Mouse (Mus musculus) testis, adult 2 months (tissue): ENCODE results near the gene Hspd1. TPM values are rescaled to one million over a fixed set of nuclear protein-coding genes. Genes with fewer than 3 reads are reported as not detected.
"Not testable (repeated sequence)": the region's sequence is repeated elsewhere in the genome, so short reads cannot be mapped to it uniquely, and the experiment has no call there.

Experiments used
- H3K27ac ChIP-seq: fragments of 200-500 bp; 2 replicates; pipeline ENCODE4 v1.5.1; 2012; ENCODE audit warnings: low read depth, low read length; ENCODE audit not compliant: control insufficient read depth, insufficient read depth
- H3K27me3 ChIP-seq: fragments of 200-500 bp; 2 replicates; pipeline ENCODE4 v1.6.1; 2012; ENCODE audit warnings: mild to moderate bottlenecking, low read length, moderate library complexity; ENCODE audit not compliant: control insufficient read depth, insufficient read depth
- H3K36me3 ChIP-seq: fragments of 200-500 bp; 2 replicates; pipeline ENCODE4 v1.6.1; 2012; ENCODE audit warnings: mild to moderate bottlenecking, low read length; ENCODE audit not compliant: control insufficient read depth, insufficient read depth
- H3K4me1 ChIP-seq: fragments of 200-500 bp; 2 replicates; pipeline ENCODE4 v1.6.1; 2012; ENCODE audit warnings: low read length; ENCODE audit not compliant: control insufficient read depth, insufficient read depth
- H3K4me3 ChIP-seq: fragments of 200-500 bp; 2 replicates; pipeline ENCODE4 v1.5.1; 2012; ENCODE audit warnings: low read depth, mild to moderate bottlenecking, low read length, moderate library complexity, mixed read lengths; ENCODE audit not compliant: control insufficient read depth
- CTCF ChIP-seq: fragments of 200-500 bp; IDR thresholded peaks from 2 replicates; pipeline ENCODE4 v1.5.1; 2012; ENCODE audit warnings: low read depth, mild to moderate bottlenecking, inconsistent platforms, low read length, moderate library complexity; ENCODE audit not compliant: control insufficient read depth, insufficient read depth, insufficient replicate concordance
- POLR2A ChIP-seq: fragments of 200-500 bp; IDR thresholded peaks from 2 replicates; pipeline ENCODE4 v1.6.1; 2012; ENCODE audit warnings: low read depth, mild to moderate bottlenecking, inconsistent platforms, low read length, moderate library complexity; ENCODE audit not compliant: control insufficient read depth
- polyA plus RNA-seq: library from polyadenylated mRNA; depleted of rRNA; stranded (reverse); fragments of >200 nt; gene quantifications from 2 replicates; pipeline ENCODE4 v1.2.3, GENCODE M21; 2012

Gene Hspd1
- polyA plus RNA-seq, 1 experiment: 12.8 TPM

DNA sequence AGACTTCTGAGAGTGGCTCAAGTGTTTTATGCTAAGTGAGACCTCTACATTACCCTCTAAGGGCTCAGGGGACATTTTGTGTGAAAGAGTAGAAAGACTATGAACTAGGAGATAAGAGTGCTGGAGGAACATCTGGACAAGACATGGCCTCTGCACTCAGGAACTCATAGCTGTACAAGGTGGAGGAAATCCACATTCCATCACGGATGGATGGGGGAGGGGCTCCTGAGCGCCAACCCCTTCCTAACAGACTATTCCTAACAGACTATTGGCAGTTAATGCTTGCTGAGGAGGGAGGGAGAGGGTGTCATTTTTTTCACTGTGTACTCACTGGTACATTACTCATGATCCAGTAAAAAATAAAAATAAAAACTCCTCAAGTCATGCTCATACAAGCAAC is 13.3 kb downstream of the Hspd1 start:
- peaks cover 2% of the 10 kb centered on the region; the same call in 1 of the 2 replicates for H3K4me1 ChIP-seq
- peak; percentile 48; the same call in 1 of the 2 replicates for TF ChIP-seq POLR2A
- TF ChIP-seq CTCF: no peak
- no peaks in the 10 kb centered on the region for H3K27me3 ChIP-seq
- H3K27ac ChIP-seq: peak overlapping the region; percentile 93
- no peak overlapping the region for H3K4me3 ChIP-seq
- H3K36me3 ChIP-seq: no peaks in the 10 kb centered on the region; the same call in 1 of the 2 replicates

DNA sequence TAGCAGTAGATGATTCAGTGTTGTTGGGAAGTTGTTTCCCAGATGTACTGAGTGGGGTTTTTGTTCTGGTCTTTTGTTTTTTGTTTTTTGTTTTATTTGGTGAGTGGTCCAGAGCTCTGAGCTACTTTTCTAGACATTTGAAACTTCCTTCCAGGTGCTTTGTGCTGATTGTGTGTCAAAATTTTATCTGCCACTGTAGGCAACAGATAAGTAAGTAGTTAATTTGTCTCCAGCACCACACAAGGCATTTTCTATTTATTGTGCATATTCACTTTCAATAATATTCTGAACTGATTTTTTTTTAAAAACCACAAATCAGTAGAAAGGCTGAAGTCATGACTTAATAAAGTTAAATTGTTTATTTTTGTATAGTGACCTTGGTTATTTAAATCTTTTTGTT is 15.7 kb downstream of the Hspd1 start:
- not testable (repeated sequence) for H3K27me3 ChIP-seq, H3K36me3 ChIP-seq, H3K4me3 ChIP-seq, H3K4me1 ChIP-seq, H3K27ac ChIP-seq

DNA sequence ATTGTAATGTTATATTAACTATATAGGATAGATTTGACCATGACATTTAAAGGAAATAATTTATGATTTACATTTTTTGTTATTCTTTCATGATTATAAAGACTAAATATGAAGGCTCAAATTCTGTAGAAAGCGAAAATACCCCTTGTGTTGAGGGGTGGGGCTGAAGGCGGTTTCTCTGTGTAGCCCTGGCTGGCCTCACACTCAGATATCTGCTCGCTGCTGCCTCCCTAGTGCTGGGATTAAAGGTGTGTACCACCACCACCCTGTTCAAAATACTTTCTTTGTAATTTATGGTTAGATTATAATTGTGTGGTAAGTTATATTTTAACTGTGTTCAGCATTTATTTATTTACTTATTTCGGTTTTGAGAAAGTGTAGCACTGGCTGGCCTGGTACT is 26.3 kb downstream of the Hspd1 start:
- Histone ChIP-seq H3K27me3 (no peaks in the 10 kb centered on the region), H3K36me3 (peaks cover 2% of the 10 kb centered on the region; the same call in 1 of the 2 replicates), H3K4me1 (no peaks in the 10 kb centered on the region; the same call in 1 of the 2 replicates), H3K4me3 (no peak overlapping the region), H3K27ac (no peak overlapping the region)
- TF ChIP-seq CTCF: no peak

DNA sequence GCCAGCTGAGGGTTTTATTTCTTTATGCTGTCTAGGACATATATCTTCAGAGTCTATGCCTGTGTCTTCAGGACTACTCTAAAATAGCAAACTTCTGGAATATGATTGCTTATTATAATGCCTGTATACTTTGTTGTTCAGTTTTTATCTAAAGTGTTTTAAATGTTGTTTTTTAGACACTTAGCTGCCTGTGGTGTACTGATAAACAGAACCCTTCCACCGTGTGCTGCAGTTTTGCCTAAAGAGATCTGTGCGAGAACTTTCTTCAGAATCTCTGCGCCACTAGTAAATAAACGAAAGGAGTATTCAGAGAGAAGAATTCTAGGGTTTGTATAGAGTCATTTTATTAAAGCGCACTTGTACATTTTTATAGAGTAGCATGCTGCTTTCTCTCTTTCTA is 26.9 kb downstream of the Hspd1 start:
- Histone ChIP-seq H3K27me3 (no peaks in the 10 kb centered on the region), H3K36me3 (peaks cover 2% of the 10 kb centered on the region; the same call in 1 of the 2 replicates), H3K27ac (no peak overlapping the region), H3K4me1 (no peaks in the 10 kb centered on the region; the same call in 1 of the 2 replicates), H3K4me3 (no peak overlapping the region)
- TF ChIP-seq POLR2A (no peak), CTCF (no peak)

DNA sequence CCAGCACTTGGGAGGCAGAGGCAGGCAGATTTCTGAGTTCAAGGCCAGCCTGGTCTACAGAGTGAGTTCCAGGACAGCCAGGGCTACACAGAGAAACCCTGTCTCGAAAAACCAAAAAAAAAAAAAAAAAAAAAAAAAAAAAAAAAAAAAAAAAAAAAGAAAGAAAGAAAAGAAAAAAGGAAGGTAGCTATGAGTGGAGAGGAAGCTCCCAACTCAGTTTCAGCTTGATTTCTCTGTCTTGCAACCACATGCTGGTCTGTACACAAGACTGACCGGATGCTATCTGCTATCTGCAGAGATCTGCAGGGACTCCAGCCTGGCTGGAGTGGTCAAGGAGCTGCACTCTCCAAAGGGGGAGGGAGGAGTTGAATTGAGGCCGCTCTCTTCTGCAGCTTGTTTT is 29.7 kb downstream of the Hspd1 start:
- H3K4me3 ChIP-seq, H3K27ac ChIP-seq, H3K4me1 ChIP-seq, H3K27me3 ChIP-seq, H3K36me3 ChIP-seq: not testable (repeated sequence)

DNA sequence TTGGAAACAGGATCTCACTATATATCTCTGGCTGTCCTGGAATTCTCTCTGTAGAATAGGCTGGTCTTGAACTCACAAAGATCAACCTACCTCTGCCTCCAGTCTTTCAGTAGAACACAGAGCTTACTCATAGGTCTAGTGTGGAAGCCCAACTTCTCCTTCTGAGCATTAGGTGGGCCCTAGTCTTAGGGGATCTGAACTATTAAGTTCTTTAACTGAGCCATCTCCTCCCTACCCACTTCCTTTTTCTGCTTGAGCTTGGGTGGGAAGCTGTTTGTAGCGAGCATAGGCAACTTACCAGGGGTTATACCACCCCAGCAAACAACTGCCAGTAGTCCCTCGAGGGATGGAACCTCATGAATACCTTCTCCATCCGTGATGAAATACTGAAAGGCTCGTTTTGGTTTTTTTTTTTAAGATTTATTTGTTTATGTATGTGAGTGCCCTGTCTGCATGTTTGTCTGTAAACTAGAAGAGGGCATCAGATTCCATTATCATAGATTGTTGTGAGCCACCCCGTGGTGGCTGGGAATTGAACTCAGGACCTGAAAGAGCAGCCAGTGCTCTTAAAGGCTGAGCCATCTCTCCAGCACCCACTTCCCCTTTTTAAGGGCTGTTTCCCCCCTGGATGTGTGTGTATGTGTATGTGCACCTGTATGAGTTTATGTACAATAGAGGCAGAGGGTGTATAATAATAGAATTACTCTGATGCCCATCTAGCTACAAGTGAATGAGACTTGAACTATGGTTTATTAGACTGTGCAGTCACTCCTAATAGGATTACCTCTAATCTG is 32.5 kb downstream of the Hspd1 start:
- TF ChIP-seq CTCF (no peak), POLR2A (no peak)
- H3K27ac ChIP-seq: no peak overlapping the region

DNA sequence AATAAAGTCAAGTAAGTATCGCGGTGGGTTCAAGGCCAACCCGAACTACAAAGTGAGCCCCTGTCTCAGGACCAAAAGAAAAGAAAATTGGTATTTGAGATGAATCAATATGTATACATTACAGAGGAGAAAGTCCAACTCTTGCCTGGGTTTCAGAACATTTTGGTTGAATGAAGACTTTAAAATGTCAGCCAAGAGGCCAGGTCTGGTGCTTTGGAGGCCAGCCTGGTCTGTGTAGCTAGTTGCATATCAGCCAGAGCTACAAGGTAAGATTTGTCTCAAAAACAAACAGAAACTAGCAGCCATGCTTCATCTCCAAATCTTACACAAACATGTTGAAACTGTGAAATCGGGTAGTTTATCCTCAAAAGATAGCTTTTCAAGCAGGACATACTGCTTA is 34.4 kb downstream of the Hspd1 start:
- TF ChIP-seq CTCF (no peak), POLR2A (no peak)
- H3K27ac ChIP-seq: no peak overlapping the region; the same call in 1 of the 2 replicates
- no peaks in the 10 kb centered on the region for H3K27me3 ChIP-seq
- H3K4me1 ChIP-seq: peaks cover 2% of the 10 kb centered on the region
- H3K36me3 ChIP-seq: no peaks in the 10 kb centered on the region
- peak overlapping the region; percentile 99; the same call in 1 of the 2 replicates for H3K4me3 ChIP-seq

More for the DNA sequence above, 32.5 kb downstream of the Hspd1 start:
- H3K4me1 ChIP-seq: peaks cover 2% of the 10 kb centered on the region
- no peaks in the 10 kb centered on the region for H3K36me3 ChIP-seq
- no peak overlapping the region for H3K4me3 ChIP-seq
- no peaks in the 10 kb centered on the region for H3K27me3 ChIP-seq

DNA sequence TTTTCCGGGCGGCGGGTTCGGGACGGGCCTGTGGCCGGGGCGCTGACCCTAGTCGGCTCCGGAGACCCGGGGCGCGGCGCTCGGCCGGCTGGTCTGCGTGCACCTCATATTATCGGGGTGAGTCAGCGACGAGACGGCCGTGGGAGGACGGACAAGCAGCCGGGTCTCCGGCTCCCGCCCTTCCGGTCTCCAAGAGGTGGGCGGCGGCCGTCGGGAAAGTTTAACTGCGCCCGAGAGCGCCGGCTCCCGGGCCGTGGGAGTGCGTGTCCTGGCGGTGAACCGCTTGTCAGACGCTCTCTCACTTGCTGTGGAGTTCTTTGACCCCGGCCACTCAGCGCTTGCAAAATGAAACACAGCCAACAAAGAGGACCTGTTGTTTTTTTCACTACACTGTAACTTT is 35.0 kb downstream of the Hspd1 start:
- H3K27me3 ChIP-seq: no peaks in the 10 kb centered on the region
- H3K4me1 ChIP-seq: peaks cover 2% of the 10 kb centered on the region
- H3K36me3 ChIP-seq: no peaks in the 10 kb centered on the region
- H3K27ac ChIP-seq: peak overlapping the region; percentile 93
- peak overlapping the region; percentile 99 for H3K4me3 ChIP-seq
- no peak for TF ChIP-seq CTCF
- TF ChIP-seq POLR2A: no peak
